Mouse (Mus musculus): ENCODE data around the gene Htatip2.

Gene Htatip2

DNA sequence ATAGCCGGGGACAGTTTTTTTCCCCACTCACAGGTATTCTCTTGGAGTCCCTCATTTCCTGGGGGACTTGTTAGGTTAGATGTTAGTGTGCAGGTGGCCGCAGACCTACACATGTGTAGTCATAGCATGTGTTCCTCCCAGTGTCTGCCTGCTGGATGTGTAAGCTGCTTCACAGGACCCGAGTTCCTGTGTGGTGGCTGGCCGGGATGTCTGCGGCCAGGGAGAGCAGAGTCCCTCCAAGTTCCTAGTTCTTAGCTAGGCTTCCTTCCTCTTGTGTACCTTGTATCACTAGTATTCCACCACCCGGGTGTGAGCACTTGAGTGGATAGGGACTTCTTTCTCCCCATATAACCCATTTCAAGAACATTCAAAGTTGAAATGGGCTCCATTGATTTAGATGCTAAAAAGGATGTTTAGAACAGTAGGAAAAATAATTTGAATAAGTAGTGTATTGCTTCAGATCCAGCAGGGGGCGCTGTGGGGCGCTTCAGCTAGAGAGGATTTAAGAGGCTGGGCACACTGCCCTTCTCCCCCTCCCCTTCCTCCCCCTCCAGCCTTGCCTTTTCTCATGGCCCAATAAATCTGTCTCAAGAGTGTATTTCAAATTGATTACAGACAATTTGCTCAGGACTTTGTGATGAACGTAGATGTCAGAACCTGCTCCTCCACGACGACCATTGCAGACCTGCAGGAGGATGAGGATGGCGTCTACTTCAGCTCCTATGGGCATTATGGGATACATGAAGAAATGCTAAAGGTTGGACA is 27.9 kb downstream of the Htatip2 start:
- DNase-seq (ENCODE audit: low read depth, low spot score) = peak; percentile 47

DNA sequence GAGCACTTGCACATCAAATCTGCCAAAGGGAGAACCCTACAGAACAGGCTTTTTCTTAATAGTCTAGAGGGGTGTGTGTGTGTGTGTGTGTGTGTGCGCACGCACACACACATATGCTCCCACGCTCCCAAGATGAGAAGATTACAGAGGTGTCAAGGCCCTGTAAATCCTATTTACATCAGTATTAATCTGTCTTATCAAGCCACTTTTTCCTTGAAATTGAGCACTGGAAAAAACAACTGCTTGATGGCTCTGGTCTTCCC is 28.4 kb downstream of the Htatip2 start:
- DNase-seq (ENCODE audit: low read depth, low spot score) = no peak

DNA sequence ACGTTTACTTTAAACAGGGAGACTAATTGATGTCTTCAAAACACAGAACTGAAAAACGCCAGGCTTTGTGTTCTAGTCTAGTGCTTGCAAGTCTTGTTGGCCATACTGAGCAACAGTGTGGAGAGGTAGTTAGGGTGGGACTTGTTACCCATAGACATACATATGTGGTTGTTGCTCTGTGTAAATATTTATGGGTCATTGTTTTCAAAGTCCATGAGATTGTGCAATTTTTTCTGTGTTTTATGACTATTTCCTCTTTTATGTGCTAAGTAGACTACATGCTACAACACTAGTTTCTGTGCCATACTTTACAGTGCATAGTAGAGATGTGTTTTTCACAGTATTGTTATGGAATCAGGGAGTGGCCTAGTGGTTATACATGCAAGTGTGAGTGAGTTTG is 35.4 kb downstream of the Htatip2 start:
- DNase-seq (ENCODE audit: low read depth, low spot score) = no peak

DNA sequence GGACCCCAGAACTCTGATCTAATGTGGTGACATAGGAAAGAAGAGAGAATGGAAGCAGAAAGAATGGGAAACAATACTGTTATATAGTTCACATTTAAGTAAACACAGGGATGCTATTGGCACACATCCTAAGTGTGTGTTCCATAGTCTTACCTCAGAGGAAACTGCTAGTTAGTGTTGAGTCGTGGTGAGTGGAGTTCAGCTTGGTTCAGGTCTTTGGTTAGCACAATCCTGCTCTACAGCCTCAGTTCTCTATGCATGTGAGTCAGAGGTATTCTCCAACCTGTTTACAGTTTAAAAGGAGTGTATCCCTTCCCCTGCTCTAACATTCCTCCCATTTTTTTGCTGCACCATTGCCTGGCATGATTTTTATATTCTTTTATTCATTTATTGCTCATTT is 38.3 kb downstream of the Htatip2 start:
- DNase-seq (ENCODE audit: low read depth, low spot score) = no peak

DNA sequence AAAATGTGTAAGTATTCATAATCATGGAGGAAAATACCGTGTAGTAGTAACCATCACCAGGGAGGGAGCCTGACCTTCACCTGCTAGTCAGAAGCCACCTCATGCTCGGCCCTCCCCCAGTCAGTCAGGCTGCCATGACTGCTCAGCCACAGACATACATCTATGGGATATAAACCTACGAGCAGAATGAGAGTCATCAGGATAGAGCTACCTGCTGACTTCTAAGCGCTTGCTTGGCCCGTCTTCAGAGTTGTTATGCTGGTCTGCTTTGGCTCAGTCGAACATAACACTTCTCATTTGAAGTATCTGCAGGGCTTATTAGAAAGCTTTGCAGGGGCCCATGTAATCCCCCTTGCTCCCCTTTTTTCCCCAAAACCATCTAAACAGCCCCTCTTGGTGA is 44.6 kb downstream of the Htatip2 start:
- no peak for DNase-seq (ENCODE audit: low read depth, low spot score)

DNA sequence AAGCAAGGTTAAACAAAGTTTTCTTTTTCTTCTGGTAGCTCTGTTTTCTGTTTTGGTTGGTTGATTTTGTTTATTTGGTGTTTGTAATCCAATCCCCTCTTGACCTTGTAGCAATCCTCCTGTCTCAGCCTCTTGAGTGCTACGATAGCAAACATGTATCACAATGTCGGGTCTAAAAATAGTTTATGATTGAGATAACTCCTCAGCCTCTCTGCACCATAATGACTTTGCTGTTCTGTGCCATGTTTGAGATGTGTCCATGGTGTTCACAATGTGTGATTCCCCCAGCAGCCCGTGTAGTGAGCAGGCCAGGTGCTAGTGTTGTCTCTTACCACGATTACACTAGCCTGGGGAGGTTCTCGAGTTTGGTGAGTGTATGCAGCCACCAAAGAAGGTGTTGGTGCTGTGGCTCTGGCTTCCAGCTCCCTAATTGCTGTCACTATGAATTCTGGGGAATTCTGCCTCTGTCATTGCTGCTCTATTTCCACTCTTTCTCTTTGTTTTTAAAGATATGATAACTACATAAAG is 45.8 kb downstream of the Htatip2 start:
- no peak for DNase-seq (ENCODE audit: low read depth, low spot score)

DNA sequence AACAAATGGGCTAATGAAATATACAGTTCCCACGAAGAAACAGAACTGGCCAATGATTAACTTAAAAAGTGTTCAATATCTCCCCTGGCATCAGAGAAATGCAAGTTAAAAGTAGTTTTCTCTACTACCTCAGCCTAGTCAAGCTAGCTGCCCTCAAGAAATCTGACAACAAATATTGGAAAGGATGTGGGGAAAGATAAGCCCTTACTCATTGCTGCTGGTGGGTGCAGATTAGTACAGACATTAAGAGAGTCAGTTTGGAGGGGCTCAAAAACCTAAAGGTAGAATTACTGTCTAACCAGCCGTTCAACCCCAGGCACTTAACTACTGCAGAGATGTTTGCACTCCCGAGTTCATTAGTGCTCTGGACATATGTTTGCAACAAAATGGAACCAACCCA is 46.7 kb downstream of the Htatip2 start:
- DNase-seq (ENCODE audit: low read depth, low spot score) = no peak

DNA sequence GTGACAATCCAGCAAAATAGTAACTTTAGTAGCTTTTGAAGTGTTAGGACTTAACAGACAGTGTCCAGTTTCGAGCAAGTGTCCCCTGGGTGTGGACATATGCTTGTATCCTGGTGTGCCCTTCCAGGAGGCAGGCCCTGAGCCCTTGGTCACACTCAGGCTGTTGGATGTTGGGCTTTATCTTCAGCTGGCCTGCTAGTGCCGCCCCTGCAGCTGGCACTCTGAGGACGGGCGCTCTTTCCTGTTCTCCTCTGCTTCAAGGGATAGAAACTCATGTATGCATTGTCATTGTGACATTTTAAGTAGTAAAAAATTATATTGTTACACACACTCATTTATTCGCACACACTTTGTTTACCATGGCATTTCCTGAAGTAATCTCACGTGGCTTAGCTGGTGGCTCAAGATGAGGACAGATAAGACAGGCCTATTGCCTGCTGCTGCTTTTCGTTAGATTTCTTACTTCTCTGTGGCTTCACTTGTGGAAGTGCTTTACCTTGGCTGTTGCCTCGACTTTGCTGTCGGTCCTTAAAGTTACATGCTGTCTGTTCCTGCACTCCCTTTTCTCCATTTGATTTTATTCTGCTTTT is 48.3 kb downstream of the Htatip2 start:
- DNase-seq (ENCODE audit: low read depth, low spot score) = no peak

DNA sequence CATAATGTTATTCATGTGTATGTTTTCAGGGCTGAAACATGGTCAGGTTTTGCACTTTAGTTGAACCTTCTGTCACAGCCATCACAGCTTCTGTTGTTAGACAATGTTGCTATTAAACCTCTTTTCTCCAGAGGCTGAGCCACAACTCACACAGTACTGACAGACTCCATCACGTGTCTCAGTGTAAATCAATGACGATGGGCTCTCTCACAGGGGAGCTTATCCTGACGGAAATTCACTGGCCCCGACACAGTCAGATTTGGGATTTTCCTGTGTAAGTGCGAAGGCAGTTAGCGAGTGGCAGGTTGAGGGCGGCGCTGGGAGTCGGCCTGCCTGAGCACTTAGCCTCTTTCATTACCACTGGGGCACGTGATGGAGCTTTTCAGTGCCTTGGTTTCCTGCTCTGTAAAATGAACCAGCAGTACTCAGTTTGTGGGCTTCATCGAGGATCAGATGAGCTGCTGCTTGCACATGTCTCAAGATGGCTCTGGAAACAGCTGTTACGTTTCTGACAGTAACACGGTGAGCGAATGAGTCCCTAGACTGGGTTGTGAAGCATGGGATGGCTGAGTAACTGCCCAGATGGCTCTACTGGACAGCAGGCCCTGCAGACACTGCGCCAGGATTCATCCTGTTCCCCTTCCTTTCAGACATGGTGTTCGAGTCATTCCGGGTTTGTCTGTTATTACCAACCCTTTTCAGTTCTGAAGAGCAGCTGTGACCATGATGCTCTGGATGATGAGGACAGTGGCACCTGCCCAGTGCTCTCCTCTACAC is 49.1 kb downstream of the Htatip2 start:
- DNase-seq (ENCODE audit: low read depth, low spot score) = no peak

DNA sequence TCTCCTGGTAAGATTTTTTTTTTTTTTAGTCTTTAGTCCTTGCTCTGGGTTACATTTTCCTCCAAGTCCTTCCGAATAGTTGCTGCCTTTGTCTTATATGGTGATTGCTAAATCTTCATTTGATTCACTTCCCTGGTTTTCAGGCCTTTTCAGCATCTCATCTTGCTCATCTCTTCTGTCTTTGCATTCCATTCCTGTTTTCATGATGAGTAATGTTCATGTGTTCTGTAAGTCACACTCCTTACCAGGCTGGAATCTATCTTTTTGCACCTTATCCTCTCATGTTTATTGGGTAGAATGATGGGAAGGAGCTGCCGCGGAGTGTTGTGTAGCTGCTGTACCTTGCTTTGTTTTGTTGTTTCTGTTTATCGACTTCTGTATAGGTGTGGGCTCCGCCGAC is 50.2 kb downstream of the Htatip2 start:
- no peak for DNase-seq (ENCODE audit: low read depth, low spot score)

DNA sequence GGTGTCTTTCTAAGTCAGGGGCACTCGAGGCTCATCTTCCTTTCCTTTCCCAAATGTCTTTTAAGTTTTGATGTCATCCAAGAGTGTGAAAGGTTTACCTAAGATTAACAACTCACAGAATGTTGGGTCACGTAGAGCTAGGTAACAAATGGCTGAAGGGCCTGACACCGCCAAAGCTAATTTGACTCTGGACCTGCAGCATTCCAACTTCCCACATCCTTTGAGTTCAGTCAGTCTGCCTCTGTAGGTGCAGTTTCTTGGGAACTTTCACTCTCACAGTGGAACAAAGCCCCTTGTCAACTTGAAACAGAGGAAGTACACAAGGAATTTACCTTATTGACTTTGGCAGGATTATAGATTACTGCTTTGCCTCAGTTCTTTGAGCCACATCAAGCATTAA is 50.6 kb downstream of the Htatip2 start:
- no peak for DNase-seq (ENCODE audit: low read depth, low spot score)

DNA sequence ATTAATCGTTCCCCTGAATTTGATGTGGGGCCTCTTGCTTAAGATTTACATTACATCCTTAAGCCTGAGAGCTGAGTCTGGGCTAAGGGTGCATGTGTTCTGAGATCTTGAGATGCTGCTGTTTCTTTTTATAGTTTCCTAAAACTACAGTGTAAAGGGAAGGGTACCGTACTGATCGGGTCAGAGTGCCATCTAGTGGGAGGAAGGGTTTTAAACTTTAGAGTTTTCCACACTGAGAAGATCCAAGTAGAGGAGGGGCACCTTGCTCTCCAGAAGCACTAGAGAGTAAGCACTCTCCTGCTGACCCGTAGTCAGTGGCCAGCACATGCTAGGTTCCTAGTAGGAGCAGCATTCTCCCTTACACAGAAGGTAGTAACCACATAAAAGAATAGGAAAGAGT is 52.4 kb downstream of the Htatip2 start:
- no peak for DNase-seq (ENCODE audit: low read depth, low spot score)

DNA sequence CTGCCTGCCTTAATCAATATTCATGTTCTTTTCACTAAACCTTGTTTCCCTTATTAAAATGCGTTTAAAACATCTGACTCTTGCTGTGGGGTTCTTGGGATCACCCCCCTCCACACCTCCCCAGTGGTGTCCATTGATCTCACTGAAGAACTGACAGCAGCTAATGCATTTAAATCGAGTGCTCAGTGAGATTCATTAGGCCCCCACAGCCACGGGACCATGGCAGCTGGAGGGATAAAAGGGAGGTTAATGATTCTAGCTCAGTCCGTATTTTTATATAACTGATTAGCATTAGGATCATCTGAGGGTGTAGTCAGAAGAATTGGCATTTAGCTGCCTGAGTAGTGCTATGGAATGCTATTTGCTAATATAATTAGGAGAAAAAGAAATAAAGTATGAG is 60.5 kb downstream of the Htatip2 start:
- DNase-seq (ENCODE audit: low read depth, low spot score) = no peak

DNA sequence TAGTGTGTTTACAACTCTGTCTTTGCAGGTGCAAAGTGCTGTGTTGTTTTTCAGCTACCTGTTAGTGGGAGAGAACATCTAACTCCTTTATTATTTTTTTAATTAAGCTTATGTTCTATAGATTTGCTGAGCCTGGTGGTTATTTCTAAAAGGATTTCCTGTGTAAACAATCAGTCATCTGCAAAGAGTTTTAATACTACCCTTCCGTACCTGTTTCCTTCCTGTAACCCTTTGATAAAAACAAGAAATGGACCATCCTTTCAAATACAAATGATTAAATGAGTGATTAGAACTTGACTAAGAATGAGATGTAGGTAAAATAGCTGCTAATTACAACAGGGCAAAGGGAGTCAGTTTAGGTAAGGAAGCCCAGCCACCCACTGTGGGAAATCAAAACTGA is 62.5 kb downstream of the Htatip2 start:
- DNase-seq (ENCODE audit: low read depth, low spot score) = no peak

DNA sequence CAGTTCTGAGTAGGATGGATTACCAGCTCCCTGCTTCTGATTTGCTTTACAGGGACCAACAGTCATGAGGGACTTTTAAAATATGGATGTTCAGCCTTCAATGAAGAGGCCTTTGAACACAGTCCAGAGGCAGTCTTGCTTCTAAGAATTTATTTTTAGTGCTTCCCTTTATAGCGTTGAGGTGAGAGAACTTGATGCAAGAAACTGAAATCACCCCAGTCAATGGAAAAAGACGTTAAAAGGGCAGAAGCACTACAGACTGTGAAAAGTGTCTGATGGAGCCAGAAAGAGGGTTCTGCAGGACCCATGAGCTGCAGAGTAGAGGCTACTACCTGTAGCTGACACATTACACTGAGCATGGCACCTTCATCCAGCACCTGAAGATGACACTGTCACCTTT is 63.1 kb downstream of the Htatip2 start:
- no peak for DNase-seq (ENCODE audit: low read depth, low spot score)

Measured in retina, adult 2 months (tissue).